Mouse (Mus musculus): ENCODE data around the gene Thsd1.
"Not testable (repeated sequence)": the region's sequence is repeated elsewhere in the genome, so short reads cannot be mapped to it uniquely, and the experiment has no call there.

Gene Thsd1

DNA sequence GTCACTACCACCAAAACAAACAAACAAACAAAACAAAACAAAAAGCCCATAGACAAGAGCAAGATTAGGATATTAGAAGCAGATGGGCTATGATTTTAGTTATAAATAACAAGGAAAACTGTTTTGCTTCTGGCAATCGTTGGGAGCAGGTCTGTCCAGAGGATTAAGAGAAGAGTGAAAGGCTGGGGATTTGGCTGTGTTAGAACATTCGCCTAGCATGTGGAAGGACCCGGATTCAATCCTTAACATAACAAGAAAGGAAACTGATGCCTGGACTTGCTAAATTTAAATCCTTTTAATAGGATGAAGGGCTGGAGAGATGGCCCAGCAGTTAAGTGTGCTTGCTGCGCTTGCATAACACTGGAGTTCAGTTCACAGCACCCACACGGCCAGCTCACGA lies 37.2 kb downstream of the Thsd1 start:
- DNase-seq (ENCODE audit: low spot score in 2 of 2) = no peak

- no peak for DNase-seq (ENCODE audit: low spot score in 2 of 2)
These were observed 37.7 kb downstream of the Thsd1 start for GRCm38 (mm10) chr8:22264787-22265186.

DNA sequence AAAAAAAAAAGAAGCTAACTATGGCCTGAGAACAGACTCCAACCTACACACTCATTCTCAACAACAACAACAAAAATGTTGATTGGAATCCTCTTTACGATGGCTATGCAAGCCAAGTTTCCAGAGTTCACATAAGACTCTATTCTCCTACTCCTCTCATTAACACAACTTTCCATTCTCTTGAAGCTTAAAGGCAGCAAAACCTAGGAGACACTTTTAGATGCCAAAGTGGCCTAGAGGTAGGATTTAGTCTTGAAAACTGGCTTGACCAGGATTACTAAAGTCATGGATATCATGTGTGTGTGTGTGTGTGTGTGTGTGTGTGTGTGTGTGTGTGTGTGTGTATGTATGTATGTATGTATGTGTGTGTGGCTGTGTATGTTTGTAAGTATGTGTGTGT lies 38.1 kb downstream of the Thsd1 start:
- DNase-seq (ENCODE audit: low spot score in 2 of 2) = no peak

- no peak for DNase-seq (ENCODE audit: low spot score in 2 of 2)
These were observed 39.7 kb downstream of the Thsd1 start for GRCm38 (mm10) chr8:22266809-22267208.

DNA sequence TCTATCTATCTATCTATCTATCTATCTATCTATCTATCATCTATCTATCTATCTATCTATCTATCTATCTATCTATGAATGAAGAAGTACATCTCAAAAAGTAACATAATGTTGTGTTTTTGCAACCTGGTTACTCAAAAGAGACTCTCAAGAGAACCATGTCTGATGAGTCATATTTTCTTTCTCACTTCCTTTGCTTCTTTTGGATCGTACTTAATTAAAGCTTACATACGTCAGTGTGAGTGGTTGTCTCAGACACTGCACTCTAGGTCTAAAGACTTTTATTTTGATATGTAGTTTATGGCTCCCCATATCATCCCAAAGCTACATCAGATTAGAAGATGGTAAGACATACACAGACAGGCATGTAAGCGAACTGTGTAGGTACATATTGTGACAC lies 46.0 kb downstream of the Thsd1 start:
- no peak for DNase-seq (ENCODE audit: low spot score in 2 of 2)

DNA sequence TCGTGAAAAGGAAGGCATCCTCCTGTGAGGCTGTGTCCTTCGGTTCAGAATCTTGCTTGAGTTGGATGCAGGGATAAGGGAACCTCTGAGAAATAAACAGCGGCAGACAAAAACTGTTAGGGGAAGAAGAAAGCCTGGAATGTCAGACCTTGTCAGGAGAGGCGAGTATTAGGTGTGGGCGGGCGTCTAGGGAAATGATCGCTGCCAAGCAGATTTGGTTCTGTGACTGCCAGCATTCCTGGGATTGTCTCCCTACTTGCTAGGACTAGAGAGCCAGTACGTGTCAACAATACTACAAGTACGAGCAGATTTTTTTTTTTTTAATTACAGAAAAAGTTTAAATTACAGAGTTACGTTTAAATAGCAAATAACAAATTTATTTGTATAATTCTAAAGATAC lies 47.5 kb downstream of the Thsd1 start:
- no peak for DNase-seq (ENCODE audit: low spot score in 2 of 2)

- DNase-seq (ENCODE audit: low spot score in 2 of 2) = no peak
These were observed 55.9 kb downstream of the Thsd1 start, which contains the start of gene Tpte for GRCm38 (mm10) chr8:22282999-22283491. Tpte (plus strand) TSS chr8:22283441.

DNA sequence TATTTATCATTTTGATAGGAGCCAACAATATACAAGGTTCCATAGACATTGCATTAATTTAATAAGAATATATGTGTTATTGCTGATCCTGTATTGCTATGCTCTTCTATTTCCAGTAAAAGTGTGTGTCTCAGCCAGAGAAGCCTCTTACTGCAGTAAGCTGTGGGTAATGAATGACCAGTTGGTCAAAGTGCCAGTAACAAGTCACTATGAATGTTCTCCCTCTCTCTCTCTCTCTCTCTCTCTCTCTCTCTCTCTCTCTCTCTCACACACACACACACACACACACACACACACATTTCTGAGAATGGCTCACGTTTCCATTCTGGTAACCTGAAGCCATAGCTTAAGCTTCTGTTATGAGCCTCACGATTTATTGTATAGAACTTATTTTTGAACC lies 75.2 kb downstream of the Thsd1 start:
- no peak for DNase-seq (ENCODE audit: low spot score in 2 of 2)

GRCm38 (mm10) chr8:22302896-22303306 lies 75.8 kb downstream of the Thsd1 start:
- DNase-seq (ENCODE audit: low spot score in 2 of 2) = peak in 1 of 2 experiments; percentile 5

DNA sequence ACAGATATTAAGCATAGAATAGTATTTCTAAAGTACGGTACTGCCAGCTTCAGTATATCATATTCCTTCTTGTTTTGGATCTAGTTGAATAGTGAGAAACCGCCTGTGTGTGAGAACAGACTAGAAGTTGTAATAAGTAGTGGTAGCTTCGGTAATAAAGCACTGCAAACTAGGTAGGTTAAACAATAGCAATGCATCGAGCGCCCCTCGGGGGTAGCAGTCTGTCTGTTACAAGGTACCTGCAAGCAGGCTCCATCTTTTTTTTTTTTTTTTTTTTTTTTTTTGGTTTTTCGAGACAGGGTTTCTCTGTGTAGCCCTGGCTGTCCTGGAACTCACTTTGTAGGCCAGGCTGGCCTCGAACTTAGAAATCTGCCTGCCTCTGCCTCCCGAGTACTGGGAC lies 76.9 kb downstream of the Thsd1 start:
- not testable (repeated sequence) for DNase-seq (ENCODE audit: low spot score in 2 of 2)

DNA sequence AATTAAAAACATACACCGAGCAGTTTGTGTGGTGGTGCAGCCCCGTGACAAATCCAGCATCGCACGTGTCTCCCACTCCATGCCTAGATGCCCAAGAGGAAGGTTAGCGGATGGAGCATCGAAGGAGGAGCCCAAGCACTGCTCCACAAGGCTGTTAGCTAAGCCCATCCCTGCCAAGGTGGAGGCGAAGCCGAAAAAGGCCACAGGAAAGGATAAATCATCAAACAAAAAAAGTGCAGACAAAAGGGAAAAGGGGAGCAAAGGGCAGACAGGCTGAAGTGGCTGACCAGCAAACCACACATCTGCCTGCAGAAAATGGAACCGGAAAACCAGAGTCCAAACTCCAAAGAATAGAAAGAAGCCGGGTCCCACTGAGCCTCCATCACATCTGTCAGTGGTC lies 79.9 kb downstream of the Thsd1 start:
- no peak for DNase-seq (ENCODE audit: low spot score in 2 of 2)

All from cerebellum, postnatal 4 days (tissue).